Mouse (Mus musculus) lung, embryonic 15.5 days (tissue): ENCODE results near the gene Cpsf7. TPM values are rescaled to one million over a fixed set of nuclear protein-coding genes. Genes with fewer than 3 reads are reported as not detected.

ENCODE experiments used
- ATAC-seq: fragments of 200-750 bp; cut with Nextera tagmentation; 2 replicates; pipeline ENCODE4 v1.8.0; 2017; ENCODE audit warnings: moderate number of reproducible peaks, borderline replicate concordance; ENCODE audit not compliant: low FRiP score, low TSS enrichment; ENCODE audit errors: extremely low read depth
- H3K27ac ChIP-seq: fragments of 300-500 bp; sonication (generic); 2 replicates; pipeline ENCODE4 v1.5.1; 2015; ENCODE audit warnings: moderate library complexity, mild to moderate bottlenecking, inconsistent platforms
- H3K27me3 ChIP-seq: fragments of 300-500 bp; sonication (generic); 2 replicates; pipeline ENCODE4 v1.6.1; 2015; ENCODE audit warnings: inconsistent platforms
- H3K36me3 ChIP-seq: fragments of 300-500 bp; sonication (generic); 2 replicates; pipeline ENCODE4 v1.6.1; 2015; ENCODE audit warnings: inconsistent platforms
- H3K4me1 ChIP-seq: fragments of 300-500 bp; sonication (generic); 2 replicates; pipeline ENCODE4 v1.6.1; 2015; ENCODE audit warnings: inconsistent platforms
- H3K4me2 ChIP-seq: fragments of 300-500 bp; sonication (generic); 2 replicates; pipeline ENCODE4 v1.6.1; 2015; ENCODE audit warnings: inconsistent platforms, mild to moderate bottlenecking, moderate library complexity
- H3K4me3 ChIP-seq: fragments of 300-500 bp; sonication (generic); 2 replicates; pipeline ENCODE4 v1.5.1; 2015; ENCODE audit warnings: mild to moderate bottlenecking, inconsistent platforms
- H3K9ac ChIP-seq: fragments of 300-500 bp; sonication (generic); 2 replicates; pipeline ENCODE4 v1.6.1; 2015; ENCODE audit warnings: inconsistent platforms
- H3K9me3 ChIP-seq: fragments of 300-500 bp; sonication (generic); 2 replicates; pipeline ENCODE4 v1.6.1; 2016; ENCODE audit warnings: inconsistent platforms
- WGBS: fragments of 180-500 bp; shearing (Covaris S2); methylation state at CpG from one replicate; pipeline ENCODE4 v1.1.7; 2015; 5-methylcytosine and 5-hydroxymethylcytosine counted together
- polyA plus RNA-seq: library from polyadenylated mRNA; unstranded; fragments of >200 nt; fragmentation: Nextera tagmentation; extraction: Ambion mirVana; gene quantifications from 2 replicates; pipeline ENCODE4 v1.2.1, GENCODE M21; 2015

The Cpsf7 gene
- polyA plus RNA-seq, 1 experiment from 2014 or later = 38.4 TPM

GRCm38 (mm10) chr19:10561558-10562314, 36.7 kb downstream of the Cpsf7 start:
- no peak overlapping the region for H3K4me3 ChIP-seq
- H3K27ac ChIP-seq = peak overlapping the region; percentile 66
- no peaks in the 10 kb centered on the region for H3K27me3 ChIP-seq
- no peaks in the 10 kb centered on the region for H3K36me3 ChIP-seq
- ATAC-seq = peak; percentile 81; the same call in 1 of the 2 replicates
- H3K9me3 ChIP-seq = no peaks in the 10 kb centered on the region
- no peak overlapping the region for H3K9ac ChIP-seq
- H3K4me2 ChIP-seq = no peak overlapping the region
- 0 out of 2 replicates have a peak, but pooled peaks cover 4% of the 10 kb centered on the region for H3K4me1 ChIP-seq
- WGBS = 40% methylated on average over 6 of the region's 6 CpGs

GRCm38 (mm10) chr19:10562351-10562750, 37.3 kb downstream of the Cpsf7 start:
- H3K27me3 ChIP-seq = no peaks in the 10 kb centered on the region
- no peak for ATAC-seq
- no peaks in the 10 kb centered on the region for H3K36me3 ChIP-seq
- 53% methylated on average over 5 of the region's 5 CpGs for WGBS
- H3K4me1 ChIP-seq = 0 out of 2 replicates have a peak, but pooled peaks cover 4% of the 10 kb centered on the region
- no peaks in the 10 kb centered on the region for H3K9me3 ChIP-seq
- no peak overlapping the region for H3K4me2 ChIP-seq
- no peak overlapping the region for H3K4me3 ChIP-seq
- H3K27ac ChIP-seq = peak overlapping the region; percentile 66; the same call in 1 of the 2 replicates
- no peak overlapping the region for H3K9ac ChIP-seq

DNA sequence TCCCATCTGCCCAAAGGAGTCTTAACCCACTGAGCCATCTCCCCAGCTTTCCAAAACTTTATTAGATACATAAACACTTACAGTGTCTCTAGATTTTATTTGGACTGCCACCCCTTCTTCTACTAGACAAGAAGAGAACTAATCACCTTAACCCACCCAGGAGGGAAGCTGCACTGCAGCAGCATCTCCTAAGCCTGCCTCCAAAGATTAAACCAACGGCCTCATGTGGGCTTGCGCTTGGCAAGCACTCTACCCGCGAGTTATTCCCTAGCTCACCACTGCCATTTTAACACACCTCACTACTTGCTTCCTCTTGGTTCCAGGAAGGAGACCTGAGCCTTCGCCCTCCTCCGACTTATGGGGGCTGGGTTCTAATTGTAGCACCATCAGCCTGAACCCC, 39.2 kb downstream of the Cpsf7 start:
- H3K4me3 ChIP-seq = no peak overlapping the region
- H3K4me1 ChIP-seq = 0 out of 2 replicates have a peak, but pooled peaks cover 4% of the 10 kb centered on the region
- H3K27ac ChIP-seq = no peak overlapping the region
- no peaks in the 10 kb centered on the region for H3K36me3 ChIP-seq
- no peaks in the 10 kb centered on the region for H3K9me3 ChIP-seq
- H3K4me2 ChIP-seq = no peak overlapping the region
- no peak for ATAC-seq
- H3K27me3 ChIP-seq = no peaks in the 10 kb centered on the region
- no peak overlapping the region for H3K9ac ChIP-seq
- WGBS = 73% methylated on average over 6 of the region's 6 CpGs

- no peaks in the 10 kb centered on the region for H3K36me3 ChIP-seq
- H3K4me2 ChIP-seq = no peak overlapping the region
- WGBS = 51% methylated on average over 4 of the region's 4 CpGs
- no peak overlapping the region for H3K4me3 ChIP-seq
- H3K27ac ChIP-seq = no peak overlapping the region
- H3K9me3 ChIP-seq = no peaks in the 10 kb centered on the region
- H3K4me1 ChIP-seq = 0 out of 2 replicates have a peak, but pooled peaks cover 4% of the 10 kb centered on the region
- no peak overlapping the region for H3K9ac ChIP-seq
- ATAC-seq = no peak
- no peaks in the 10 kb centered on the region for H3K27me3 ChIP-seq
These were observed 40.2 kb downstream of the Cpsf7 start for GRCm38 (mm10) chr19:10565217-10565616.

- Histone ChIP-seq H3K27me3 (no peaks in the 10 kb centered on the region), H3K36me3 (peaks cover 31% of the 10 kb centered on the region), H3K4me1 (no peaks in the 10 kb centered on the region), H3K4me3 (no peak overlapping the region), H3K9ac (no peak overlapping the region), H3K4me2 (no peak overlapping the region), H3K27ac (no peak overlapping the region), H3K9me3 (no peaks in the 10 kb centered on the region)
- no peak for ATAC-seq
- WGBS = 92% methylated on average over 6 of the region's 6 CpGs
These were observed 44.6 kb downstream of the Cpsf7 start for GRCm38 (mm10) chr19:10569627-10570026.

DNA sequence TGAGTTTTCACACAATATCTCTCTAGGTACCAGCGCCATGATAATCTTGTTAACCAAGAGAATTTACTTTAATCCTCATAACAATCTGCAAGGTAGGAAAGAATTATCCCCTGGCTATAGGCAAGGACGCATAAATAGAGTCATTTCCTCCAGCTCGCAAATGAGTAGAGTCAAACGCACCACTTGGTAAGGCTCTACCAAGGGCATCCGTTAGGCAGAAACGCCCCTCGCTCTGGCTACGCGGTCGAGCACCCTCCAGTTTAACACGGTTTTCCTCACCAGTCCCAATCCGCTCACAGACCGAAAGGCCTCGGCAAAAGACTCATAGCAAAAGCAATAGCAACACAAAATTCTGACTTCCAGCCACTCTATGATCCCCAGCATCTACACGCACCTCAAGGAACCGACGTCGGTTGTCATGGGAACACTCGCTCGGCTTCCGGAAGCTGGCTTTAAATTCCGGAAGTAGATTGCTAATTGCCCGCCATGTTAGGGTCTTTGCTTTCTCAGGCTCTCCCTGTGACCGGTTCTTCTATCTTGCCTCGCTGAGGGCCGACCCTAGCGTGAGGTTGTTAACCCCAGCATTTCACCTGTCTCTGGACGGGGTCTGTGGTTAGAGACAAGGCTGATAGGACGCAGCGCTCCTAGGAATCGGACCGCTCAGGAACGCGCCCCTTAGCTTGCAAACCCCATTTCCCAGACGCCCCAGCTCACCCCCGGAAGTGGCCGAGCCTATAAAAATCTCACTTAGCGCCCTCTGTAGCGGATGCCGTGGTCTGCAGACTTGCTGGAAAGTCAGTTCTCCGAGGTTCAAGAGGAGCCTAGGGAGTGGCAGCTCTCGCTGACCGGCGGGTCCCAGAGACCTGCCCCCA, 51.9 kb downstream of the Cpsf7 start, which contains the start of the genes Cyb561a3 and Tmem138:
TSS of gene Cyb561a3 (plus strand) at position 483 of the 872 bp plus-strand sequence.
TSS of gene Tmem138 (minus strand) at position 673 of the 872 bp plus-strand sequence.
- H3K9ac ChIP-seq = peak within 1 kb of the TSS; percentile 61
- H3K36me3 ChIP-seq = peaks cover 28% of the 10 kb centered on the region
- under 1% methylated on average over 44 of the region's 44 CpGs for WGBS
- H3K4me3 ChIP-seq = peak within 1 kb of the TSS; percentile 58
- peak; percentile 92 for ATAC-seq
- H3K4me2 ChIP-seq = peak within 1 kb of the TSS; percentile 71
- no peaks in the 10 kb centered on the region for H3K9me3 ChIP-seq
- no peaks in the 10 kb centered on the region for H3K27me3 ChIP-seq
- peak within 1 kb of the TSS; percentile 91 for H3K27ac ChIP-seq
- peaks cover 16% of the 10 kb centered on the region; the same call in 1 of the 2 replicates for H3K4me1 ChIP-seq

GRCm38 (mm10) chr19:10580102-10580501, 55.0 kb downstream of the Cpsf7 start:
- no peak overlapping the region for H3K27ac ChIP-seq
- H3K4me3 ChIP-seq = no peak overlapping the region
- H3K9me3 ChIP-seq = no peaks in the 10 kb centered on the region
- WGBS = 72% methylated on average over 3 of the region's 3 CpGs
- H3K4me1 ChIP-seq = peaks cover 16% of the 10 kb centered on the region; the same call in 1 of the 2 replicates
- peaks cover 1% of the 10 kb centered on the region for H3K36me3 ChIP-seq
- no peak overlapping the region for H3K4me2 ChIP-seq
- no peak overlapping the region for H3K9ac ChIP-seq
- H3K27me3 ChIP-seq = no peaks in the 10 kb centered on the region
- no peak for ATAC-seq

GRCm38 (mm10) chr19:10580761-10581160, 55.7 kb downstream of the Cpsf7 start:
- Histone ChIP-seq H3K27ac (no peak overlapping the region), H3K9me3 (no peaks in the 10 kb centered on the region), H3K27me3 (no peaks in the 10 kb centered on the region), H3K4me1 (peaks cover 15% of the 10 kb centered on the region; the same call in 1 of the 2 replicates), H3K4me2 (no peak overlapping the region), H3K36me3 (no peaks in the 10 kb centered on the region), H3K4me3 (no peak overlapping the region), H3K9ac (no peak overlapping the region)
- 72% methylated on average over 3 of the region's 3 CpGs for WGBS
- no peak for ATAC-seq

- no peak for ATAC-seq
- Histone ChIP-seq H3K27ac (no peak overlapping the region), H3K4me2 (no peak overlapping the region), H3K9me3 (no peaks in the 10 kb centered on the region), H3K4me3 (no peak overlapping the region), H3K36me3 (no peaks in the 10 kb centered on the region), H3K27me3 (no peaks in the 10 kb centered on the region), H3K4me1 (peaks cover 8% of the 10 kb centered on the region; the same call in 1 of the 2 replicates), H3K9ac (no peak overlapping the region)
- 76% methylated on average over 6 of the region's 6 CpGs for WGBS
These were observed 56.9 kb downstream of the Cpsf7 start for GRCm38 (mm10) chr19:10581984-10582383.

GRCm38 (mm10) chr19:10583550-10584146, 58.6 kb downstream of the Cpsf7 start:
- WGBS = 54% methylated on average over 7 of the region's 7 CpGs
- H3K27me3 ChIP-seq = no peaks in the 10 kb centered on the region
- peaks cover 5% of the 10 kb centered on the region; the same call in 1 of the 2 replicates for H3K36me3 ChIP-seq
- H3K9ac ChIP-seq = no peak overlapping the region
- no peak overlapping the region for H3K4me2 ChIP-seq
- H3K27ac ChIP-seq = no peak overlapping the region
- no peaks in the 10 kb centered on the region for H3K9me3 ChIP-seq
- no peak for ATAC-seq
- peaks cover 3% of the 10 kb centered on the region; the same call in 1 of the 2 replicates for H3K4me1 ChIP-seq
- no peak overlapping the region for H3K4me3 ChIP-seq

GRCm38 (mm10) chr19:10585112-10585511, 60.0 kb downstream of the Cpsf7 start:
- no peak; the same call in 1 of the 2 replicates for ATAC-seq
- no peak overlapping the region for H3K9ac ChIP-seq
- H3K9me3 ChIP-seq = no peaks in the 10 kb centered on the region
- no peak overlapping the region for H3K4me3 ChIP-seq
- H3K27ac ChIP-seq = no peak overlapping the region
- H3K4me1 ChIP-seq = no peaks in the 10 kb centered on the region
- peaks cover 5% of the 10 kb centered on the region; the same call in 1 of the 2 replicates for H3K36me3 ChIP-seq
- H3K27me3 ChIP-seq = no peaks in the 10 kb centered on the region
- no peak overlapping the region for H3K4me2 ChIP-seq
- 80% methylated on average over 8 of the region's 8 CpGs for WGBS
